Mouse (Mus musculus) adrenal gland, postnatal 4 days (tissue): ENCODE measurements around the gene Zdhhc17. TPM values are rescaled to one million over a fixed set of nuclear protein-coding genes. Genes with fewer than 3 reads are reported as not detected.

ENCODE experiments used
- DNase-seq, 2 experiments: peaks; one replicate each; pipeline ENCODE4 v3.0.0; 2021 to 2022; ENCODE audit warnings: low spot score in 2 of 2, mixed read lengths in 2 of 2
- total RNA-seq, 2 experiments: library from RNA; stranded (reverse); gene quantifications; 2 replicates each; pipeline ENCODE4 v1.2.3; 2021

Zdhhc17 gene
- total RNA-seq, 2 experiments from 2014 or later: 41.2 to 45.4 TPM

DNA sequence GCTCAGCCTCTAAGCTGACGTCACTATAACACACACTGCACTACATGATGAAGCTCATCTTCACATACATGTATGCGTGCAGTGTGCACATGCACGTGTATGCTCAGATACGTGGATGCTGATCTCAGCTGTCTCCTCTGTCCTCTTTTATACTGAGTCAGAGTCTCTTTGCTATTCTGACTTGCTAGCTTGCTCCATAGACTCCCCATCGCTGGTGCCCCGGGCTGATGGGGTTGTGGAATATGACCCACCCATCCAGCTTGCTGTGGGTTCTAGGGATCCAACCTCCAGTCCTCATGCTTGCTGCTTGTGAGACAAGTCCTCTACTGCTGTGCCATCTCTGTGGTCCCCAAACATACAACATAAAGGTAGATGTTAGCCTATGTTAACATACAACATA, 51.1 kb downstream of the Zdhhc17 start:
- DNase-seq: no peak

DNA sequence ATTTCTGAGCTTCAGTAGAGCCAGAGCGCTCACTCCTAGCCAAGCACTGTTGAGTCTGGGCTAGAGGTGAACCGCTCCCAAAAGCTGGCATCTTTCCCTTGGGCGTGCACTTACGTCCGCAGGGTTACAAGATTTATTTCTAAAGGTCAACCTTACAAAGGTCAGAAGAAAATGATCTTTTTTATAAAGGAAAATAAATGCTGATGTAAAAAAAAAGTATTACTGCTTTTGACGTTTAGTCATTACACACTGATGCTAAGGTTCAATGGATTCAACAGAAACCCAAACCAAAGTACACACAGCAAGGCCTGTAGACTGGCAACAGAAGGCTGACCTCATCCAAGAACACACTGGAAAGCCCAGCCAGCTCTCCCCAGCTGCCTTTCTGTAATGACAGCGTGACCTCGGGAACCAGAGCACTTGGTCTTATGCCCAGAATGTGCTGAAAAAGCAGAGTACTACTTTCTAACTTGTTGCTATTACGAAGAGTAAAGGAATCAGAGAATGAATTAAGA, 56.9 kb downstream of the Zdhhc17 start:
- peak in 1 of 2 experiments; percentile 56 for DNase-seq

DNA sequence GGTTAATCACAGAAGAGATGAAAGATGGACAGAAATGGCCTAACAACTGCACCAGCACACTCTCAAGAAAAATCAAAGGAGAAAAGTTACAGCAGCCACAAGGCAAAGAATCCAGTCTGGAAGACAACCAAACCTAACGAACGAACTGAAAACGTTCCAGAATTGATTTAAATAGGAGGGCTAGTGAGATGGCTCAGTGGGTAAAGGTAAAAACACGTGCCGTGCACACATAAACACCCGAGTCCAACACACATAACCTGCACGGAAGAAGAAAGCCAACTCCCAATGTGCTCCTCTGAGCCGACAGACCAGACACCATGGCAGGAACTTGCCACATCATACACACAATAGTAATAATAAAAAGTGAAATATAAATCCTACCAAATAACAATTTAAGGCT, 57.7 kb downstream of the Zdhhc17 start:
- no peak for DNase-seq

DNA sequence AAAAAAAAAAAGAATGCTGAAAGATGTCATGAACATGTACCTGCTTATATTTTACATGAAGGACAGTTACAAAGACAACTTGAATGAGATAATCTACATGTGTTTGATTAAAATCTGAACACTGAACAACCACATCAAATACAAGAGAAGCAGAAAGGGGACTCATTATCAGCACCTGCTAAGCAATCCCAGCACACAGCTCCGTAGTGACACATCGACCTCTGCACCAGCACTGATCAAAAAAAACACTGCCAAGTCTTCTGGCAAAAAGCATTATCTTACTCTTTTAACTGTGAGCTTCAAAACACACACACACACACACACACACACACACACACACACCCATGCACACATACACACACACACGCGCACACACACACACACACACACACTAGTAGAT, 58.2 kb downstream of the Zdhhc17 start:
- no peak for DNase-seq

DNA sequence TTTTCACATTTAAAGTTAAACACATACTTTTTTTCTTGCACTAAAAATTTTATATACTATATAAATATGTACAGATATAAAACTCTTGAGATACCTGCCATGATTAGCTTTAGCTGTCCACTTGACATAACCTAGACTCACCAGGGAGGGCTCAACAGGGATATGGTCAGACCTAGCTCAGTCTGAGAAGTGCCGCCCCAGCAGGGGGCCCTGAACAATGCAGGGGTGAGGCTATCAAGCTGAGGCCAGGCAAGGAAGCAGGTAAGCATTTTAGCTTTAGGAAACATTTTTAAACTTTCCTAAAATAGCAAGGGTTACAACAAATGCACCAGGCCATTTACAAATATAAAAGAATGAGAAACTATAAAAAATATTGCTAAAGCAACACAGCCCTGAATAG, 58.8 kb downstream of the Zdhhc17 start:
- DNase-seq: no peak

DNA sequence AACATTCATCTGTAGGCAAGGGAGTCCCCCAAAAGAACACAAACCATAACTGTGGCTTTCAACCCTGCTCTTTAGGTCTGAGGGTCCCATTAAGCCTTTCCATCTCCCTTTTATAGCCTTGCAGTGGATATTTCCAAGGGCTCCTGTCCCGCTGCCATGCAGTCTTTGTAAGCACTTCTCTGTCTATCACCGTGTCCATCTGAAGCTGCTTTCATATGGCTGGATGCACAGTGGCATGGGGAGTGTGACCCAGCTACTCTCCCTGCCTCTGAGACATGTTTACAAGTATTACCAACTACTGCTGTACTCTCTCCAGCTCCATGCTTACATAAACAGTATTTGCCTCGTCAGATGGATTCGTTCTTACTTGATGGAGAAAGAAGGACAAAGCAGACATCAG, 62.4 kb downstream of the Zdhhc17 start:
- no peak for DNase-seq

DNA sequence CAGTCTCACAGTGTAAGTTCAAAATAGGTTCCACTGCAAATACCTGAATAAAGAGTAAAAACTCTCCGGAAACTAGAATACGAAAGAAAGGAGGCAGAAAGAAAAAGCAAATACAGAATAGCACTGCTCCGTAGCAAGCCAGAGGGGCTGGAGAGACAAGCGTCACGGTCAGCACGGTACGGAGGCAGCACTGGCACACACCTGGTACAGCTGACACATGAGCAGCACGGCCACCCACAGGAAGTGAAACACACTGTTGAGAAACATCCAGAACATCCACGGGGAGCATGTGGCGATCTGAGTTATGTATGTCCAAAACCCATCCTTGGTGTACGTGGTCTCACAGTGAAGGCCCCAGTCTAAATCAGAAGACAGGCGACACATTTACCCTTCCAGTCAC, 64.0 kb downstream of the Zdhhc17 start:
- DNase-seq: no peak

DNA sequence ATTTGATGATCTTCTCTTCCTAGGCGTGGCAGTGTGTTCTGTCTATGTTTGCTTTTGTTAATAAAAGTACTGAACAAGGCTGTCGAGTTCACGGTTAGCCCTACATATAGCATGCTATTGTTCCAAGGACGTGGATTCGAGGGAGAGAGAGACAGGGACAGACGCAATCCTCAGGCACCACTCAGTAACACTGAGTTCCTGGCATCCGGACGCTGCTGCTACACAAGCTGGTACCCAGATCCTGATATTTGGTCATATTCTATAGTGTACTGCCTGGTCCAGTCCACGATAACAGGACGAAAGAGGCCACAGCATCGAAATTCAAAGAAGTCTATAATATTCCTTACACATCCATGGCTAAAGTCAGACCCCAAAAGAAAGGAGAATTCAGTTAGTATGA, 65.8 kb downstream of the Zdhhc17 start:
- DNase-seq: no peak

DNA sequence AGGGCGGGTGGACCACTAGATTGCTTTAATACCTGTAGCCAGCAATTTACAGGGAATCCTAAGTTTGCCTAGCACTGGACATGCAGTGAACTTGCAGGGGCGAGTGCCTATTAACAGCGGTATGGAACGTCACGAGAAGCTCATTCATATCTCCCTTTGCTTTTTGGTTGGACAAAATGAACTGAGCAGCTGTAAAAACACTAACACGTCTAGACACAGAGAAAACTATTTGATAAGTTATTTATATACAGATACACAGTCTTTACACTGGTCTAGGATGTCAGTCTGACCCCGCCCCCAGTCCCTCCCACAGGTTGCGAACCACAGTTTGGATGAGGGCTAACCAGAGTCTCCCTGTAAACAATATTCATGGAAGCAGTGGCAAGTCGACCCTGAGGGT, 67.1 kb downstream of the Zdhhc17 start:
- no peak for DNase-seq

DNA sequence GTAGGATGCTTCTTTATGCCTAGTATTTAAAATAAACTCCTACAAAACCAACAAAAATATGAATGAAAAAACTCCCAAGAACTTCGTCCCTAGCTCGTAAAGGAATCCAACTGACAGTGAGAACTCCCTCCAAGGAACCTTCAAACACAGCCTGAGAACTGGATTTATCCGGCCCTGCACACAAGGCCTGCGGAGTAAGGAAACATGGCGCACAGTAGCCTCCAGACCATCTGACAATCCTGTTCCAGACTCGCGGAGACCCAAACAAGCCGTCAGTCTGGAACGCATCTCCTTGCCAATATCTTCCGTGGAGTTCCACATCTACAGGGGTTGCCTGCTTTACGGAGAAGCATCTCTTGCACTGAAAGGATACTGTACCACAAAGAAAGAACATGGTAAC, 68.0 kb downstream of the Zdhhc17 start:
- DNase-seq: no peak

DNA sequence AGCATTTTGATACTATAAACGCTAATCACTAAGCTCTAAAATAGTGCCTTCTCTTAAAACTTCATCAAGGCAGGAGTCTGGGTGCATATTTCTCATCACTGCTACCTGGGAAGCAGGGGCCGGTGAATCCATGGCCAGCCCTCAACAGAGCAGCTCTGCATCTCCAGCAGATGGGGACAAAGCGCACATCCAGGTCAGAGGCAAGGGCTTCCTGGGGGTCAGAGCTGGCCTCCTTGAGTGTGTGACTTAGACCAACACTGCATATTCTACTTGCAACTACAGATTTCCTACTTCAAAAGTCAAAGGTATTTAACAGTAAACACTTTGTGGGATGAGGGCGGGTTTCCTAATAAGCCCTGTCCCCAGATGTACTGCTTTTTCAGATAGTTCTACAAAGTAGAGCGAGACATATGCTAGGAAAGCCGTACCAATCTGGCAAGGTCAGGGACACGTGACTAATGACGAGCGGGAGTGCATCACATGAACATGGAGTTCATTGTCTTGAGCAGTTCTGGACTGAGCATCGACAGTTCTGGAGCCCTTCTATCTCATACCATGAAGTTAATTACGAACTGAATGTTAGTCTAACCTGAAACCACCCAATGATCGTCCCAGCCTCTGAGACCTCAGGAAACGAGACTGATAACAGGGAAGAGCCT, 69.1 kb downstream of the Zdhhc17 start:
- DNase-seq: no peak

DNA sequence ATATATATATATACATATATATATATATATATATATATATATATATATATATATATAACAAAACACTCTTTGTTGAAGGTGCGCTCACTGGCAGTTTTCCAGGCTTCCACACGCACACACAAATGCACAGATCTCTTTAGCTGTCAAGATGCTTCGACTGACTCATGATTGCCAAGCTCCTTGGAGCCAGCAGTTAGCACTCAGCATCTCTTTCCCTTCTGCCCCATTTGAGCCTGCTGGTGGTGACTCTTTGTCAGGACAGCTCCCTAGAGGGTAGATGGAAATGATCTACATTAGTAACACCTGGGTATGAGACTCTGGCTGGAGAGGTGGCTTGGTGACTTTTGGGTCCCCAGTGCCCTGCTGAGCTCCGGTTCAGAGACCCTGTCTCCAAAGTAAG, 70.2 kb downstream of the Zdhhc17 start:
- DNase-seq: no peak

DNA sequence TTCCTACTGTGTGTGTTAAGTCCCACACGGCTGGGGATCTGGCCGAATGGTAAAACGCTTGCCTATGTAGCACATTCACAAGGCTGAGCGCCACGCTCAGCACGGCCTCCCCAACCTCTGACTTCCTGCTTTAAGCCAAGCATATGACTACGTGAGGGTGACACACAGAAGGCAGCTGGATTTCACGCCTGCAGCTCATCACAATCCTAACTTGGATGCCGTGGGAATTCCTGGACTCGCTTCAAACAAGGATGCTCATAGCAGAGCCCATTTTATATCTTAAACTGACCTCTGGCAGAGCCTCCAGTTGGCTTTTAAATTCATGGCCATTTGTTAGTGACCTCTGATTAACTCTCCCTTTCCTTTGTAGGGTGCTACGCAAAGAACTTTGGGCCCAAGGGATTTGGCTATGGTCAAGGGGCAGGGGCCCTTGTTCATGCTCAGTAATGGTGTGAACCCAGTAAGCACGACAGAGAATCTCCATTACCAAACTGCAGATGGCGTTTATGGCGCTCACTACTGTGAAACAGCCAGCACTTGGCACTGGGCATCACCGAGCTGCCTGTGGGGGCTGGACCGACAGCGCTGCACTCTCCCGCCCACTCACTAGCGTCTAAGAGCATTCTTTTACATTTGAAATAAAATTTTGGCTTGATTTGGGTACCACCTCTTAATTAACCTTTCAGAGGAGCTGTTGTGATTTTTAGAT, 70.9 kb downstream of the Zdhhc17 start:
- DNase-seq: no peak

DNA sequence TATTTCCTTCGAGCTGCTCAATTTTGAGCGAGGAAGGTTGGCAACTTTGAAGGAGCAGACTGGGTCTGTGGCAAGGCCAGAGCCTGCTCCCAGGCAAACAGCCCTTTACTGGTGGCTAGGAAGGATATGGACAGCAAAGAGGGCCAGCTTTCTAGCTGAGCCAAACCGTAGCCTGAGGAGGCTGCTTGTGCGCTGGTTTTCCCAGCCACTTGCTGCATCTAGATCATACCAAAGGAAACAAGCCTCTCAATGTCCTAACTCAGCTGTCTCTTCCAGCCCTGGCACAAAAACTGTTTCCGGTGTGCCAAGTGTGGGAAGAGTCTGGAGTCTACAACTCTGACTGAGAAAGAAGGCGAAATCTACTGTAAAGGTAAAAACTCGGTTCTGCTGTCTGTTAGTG, 71.6 kb downstream of the Zdhhc17 start:
- no peak for DNase-seq

DNA sequence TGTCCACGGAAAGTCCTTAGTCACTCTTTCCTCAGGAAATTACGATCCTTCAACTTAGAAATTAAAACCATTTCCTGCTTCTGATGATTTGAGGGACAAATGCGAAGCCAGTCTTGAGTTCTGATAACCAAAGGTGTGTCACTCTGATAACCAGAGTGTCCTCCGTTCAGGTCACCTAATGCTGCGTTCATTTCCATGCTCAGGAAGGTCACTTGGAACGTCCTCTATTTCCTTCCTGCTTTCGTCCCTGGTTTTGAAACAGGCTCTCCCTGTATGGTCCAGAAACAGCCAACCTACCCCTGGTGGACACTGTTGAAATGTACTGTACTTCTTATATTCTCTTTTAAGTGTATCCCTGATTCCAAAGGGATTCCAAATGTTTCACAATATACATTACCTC, 74.3 kb downstream of the Zdhhc17 start:
- DNase-seq: no peak

DNA sequence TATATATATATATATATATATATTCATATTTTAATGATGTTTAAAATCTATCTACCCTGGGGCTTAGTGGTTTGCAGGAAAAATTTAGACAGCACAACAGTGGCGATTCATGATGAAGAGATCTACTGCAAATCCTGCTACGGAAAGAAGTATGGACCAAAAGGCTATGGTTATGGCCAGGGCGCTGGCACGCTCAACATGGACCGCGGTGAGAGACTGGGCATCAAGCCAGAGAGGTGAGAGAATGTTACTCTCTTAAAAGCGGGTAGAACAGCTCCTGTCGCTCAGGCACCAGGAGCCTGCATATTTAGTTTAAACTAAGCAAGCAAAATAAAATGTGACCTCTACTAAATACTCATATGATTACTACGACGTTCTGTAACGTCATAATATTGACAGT, 74.9 kb downstream of the Zdhhc17 start:
- DNase-seq: no peak

DNA sequence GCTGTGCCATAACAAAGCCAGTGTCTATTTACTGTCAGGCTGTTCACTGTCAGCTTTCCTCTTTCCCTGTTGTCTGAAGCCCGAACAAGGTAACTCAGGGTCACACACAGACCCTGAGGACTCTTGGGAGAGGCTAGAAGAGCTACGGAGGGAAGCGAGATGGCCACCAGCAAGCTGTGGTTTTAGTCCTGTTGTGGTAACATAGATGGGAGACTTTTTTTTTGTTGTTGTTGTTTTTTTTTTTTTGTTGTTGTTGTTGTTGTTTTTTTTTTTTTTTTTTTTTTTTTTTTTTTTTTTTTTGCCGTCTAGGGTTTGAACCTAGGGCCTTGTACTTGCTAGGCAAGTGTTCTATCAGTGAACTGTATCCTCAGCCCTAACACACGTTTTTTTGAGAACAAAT, 76.4 kb downstream of the Zdhhc17 start:
- DNase-seq: no peak

DNA sequence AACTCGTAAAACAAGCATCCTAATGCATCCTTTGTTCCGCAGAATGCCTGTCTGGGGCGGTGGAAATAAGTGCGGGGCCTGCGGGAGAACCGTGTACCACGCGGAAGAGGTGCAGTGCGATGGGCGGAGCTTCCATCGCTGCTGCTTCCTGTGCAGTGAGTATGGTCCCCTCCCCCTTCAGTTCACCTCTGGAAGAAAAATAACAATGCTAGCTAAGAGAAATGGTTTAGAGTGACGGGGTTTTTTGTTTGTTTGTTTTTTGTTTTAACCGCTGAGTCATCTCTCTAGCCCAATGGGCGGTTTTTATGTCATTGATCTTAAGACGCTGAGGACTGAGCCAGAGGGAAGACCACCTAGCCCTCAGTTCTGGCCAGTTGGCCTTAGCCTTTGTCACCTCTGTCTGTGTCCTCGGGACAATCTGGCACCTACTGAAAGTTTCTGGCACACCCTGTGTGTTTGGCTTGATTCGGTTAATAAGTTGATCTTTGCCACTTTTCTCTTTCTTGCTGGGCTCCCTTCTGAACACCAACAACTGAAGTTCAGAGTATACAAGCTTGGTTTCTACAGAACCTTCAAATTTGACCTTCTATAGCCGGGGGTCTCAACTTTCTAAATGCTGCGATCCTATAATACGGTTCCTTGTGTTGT, 77.9 kb downstream of the Zdhhc17 start:
- DNase-seq: no peak

DNA sequence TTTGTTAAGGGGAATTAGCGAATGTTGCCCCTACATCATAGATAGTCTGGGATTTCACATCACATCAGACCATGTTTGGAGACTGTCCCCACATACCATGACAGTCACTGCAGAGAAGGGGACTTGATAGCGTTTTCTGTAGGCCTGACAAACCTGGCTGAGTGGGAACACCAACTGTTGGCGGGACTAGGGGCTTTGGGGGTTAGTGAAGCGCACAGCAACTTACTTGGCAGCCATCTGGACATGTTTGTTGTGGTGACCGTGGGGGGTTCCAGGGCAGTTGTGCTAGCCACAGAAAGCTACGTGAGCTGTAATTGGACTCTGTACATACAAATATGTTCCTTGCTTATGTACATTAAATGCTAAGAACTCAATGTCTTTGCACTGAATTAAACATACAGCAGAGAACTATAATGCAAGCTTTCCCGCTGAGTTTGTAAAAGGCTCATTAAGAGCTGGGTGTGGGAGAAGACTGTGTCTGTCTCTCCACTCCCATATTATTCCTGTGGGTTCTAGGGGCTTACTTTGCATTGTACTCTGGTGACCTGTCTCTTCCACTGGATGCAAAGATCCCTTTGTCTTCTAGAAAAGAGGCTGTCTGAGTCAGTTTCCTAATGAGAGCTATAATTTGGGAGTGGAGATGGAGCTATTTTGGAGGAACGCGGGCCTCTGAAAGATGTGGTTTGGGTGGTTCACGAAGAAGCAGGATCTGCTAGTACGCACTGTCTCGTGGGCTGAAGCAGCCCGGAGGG, 78.6 kb downstream of the Zdhhc17 start:
- DNase-seq: no peak

DNA sequence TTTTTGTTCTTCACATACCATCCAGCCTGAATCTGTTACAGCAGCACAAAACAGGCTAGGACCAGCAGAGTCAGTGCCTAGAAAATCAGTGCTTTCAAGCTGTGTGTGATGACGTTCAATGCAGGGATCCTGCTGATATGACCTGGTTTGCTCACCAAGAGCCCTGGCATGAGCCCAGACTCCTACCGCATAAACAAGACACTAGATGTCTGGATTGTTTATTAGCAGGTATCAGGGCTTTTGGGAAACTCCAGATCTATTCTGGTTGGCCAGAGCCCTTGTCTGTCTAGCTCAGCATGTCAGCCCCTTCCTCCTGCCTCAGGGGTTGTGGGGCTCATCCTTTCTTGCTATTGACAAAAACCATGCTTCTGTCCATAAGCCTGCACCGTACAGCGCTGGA, 80.2 kb downstream of the Zdhhc17 start:
- DNase-seq: no peak

DNA sequence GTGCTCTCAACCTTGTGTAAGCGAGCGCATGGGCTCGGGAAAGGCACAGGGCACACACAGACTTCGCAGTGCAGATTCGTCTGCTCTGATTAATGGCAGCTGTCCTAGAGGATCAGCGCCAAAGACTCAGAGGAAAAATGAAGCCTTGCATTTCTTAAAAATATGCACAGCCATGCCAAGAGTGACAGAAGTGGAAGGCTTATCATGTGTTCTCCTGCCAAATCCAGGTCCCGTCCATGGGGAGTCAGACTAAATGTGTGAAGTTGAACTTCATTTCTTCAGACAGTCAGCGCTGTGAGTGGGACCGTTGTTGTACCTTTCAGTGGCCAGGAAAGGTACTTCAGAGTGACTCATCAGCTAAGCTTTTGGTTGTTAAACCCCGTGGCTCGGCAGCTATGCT, 82.4 kb downstream of the Zdhhc17 start:
- no peak for DNase-seq

DNA sequence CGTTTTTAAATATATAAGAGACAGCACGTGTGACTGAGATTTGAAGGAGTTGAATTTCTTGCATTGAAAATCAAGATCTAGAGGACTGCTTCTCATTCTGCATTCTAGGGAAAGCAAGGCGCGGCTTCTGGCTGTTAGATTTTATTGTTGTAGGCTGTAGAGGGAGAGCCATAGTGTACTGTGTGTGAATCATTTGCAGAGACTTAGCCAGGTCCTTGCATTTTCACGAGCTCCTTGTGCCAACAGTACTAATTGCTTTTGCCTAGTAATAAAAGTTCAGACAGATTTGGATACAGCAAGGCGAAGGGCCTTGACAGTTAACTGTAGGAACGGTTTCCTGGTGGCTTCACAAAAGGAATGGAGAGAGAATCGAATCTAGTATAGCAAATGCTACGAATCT, 87.3 kb downstream of the Zdhhc17 start:
- DNase-seq: no peak
